Mouse (Mus musculus) intestine, embryonic 16.5 days (tissue): ENCODE measurements at regions not wholly inside any gene's neighbourhood (a gene's known extent, or its start where the extent isn't known, plus 50 kb on each side); places are given as distances from the start of the nearest gene placed in this dataset.

Experiments used
- ATAC-seq: fragments of 200-750 bp; cut with Nextera tagmentation; 2 replicates; pipeline ENCODE4 v1.8.0; 2017; ENCODE audit warnings: moderate TSS enrichment, moderate library complexity
- H3K27ac ChIP-seq: fragments of 300-500 bp; sonication (generic); 2 replicates; pipeline ENCODE4 v1.5.1; 2014; ENCODE audit warnings: mild to moderate bottlenecking, low read length
- H3K27me3 ChIP-seq: fragments of 300-500 bp; sonication (generic); replicated peaks from 2 replicates; pipeline ENCODE4 v1.6.1; 2014; ENCODE audit warnings: low read length, control low read depth, mixed read lengths; ENCODE audit not compliant: control insufficient read depth, insufficient read depth
- H3K36me3 ChIP-seq: fragments of 300-500 bp; sonication (generic); 2 replicates; pipeline ENCODE4 v1.6.1; 2014; ENCODE audit warnings: low read length, control low read depth; ENCODE audit not compliant: control insufficient read depth, insufficient read depth
- H3K4me1 ChIP-seq: fragments of 300-500 bp; sonication (generic); 2 replicates; pipeline ENCODE4 v1.6.1; 2014; ENCODE audit warnings: low read length, control low read depth, mixed read lengths; ENCODE audit not compliant: control insufficient read depth, insufficient read depth
- H3K4me2 ChIP-seq: fragments of 300-500 bp; sonication (generic); 2 replicates; pipeline ENCODE4 v1.6.1; 2014; ENCODE audit warnings: low read depth, low read length, control low read depth
- H3K4me3 ChIP-seq: fragments of 300-500 bp; sonication (generic); 2 replicates; pipeline ENCODE4 v1.5.1; 2014; ENCODE audit warnings: mild to moderate bottlenecking, low read length
- H3K9ac ChIP-seq: fragments of 300-500 bp; sonication (generic); 2 replicates; pipeline ENCODE4 v1.6.1; 2014; ENCODE audit warnings: low read depth, low read length
- H3K9me3 ChIP-seq: fragments of 300-500 bp; sonication (generic); 2 replicates; pipeline ENCODE4 v1.6.1; 2016; ENCODE audit warnings: low read length, control low read depth; ENCODE audit not compliant: control insufficient read depth
- WGBS: fragments of 180-500 bp; shearing (Covaris S2); extraction: QIAGEN DNeasy Blood & Tissue Kit; methylation state at CpG from one replicate; pipeline ENCODE4 v1.1.7; 2014; 5-methylcytosine and 5-hydroxymethylcytosine counted together

- no peak overlapping the region for H3K4me3 ChIP-seq
- H3K4me1 ChIP-seq: peaks cover 18% of the 10 kb centered on the region
- WGBS: 58% methylated on average over 2 of the region's 2 CpGs
- H3K4me2 ChIP-seq: no peak overlapping the region
- no peaks in the 10 kb centered on the region for H3K36me3 ChIP-seq
- peak overlapping the region; percentile 42 for H3K27ac ChIP-seq
- H3K27me3 ChIP-seq: no peaks in the 10 kb centered on the region
- ATAC-seq: peak; percentile 88
- H3K9me3 ChIP-seq: no peaks in the 10 kb centered on the region
- H3K9ac ChIP-seq: no peak overlapping the region
These were observed 54.4 kb upstream of the Calm2 start for GRCm38 (mm10) chr17:87501098-87501497.

GRCm38 (mm10) chr17:87501687-87502387 lies 55.1 kb upstream of the Calm2 start:
- no peak overlapping the region for H3K4me3 ChIP-seq
- H3K9me3 ChIP-seq: no peaks in the 10 kb centered on the region
- H3K27ac ChIP-seq: peak overlapping the region; percentile 42
- 22% methylated on average over 10 of the region's 10 CpGs for WGBS
- peaks cover 18% of the 10 kb centered on the region for H3K4me1 ChIP-seq
- no peak overlapping the region for H3K4me2 ChIP-seq
- no peaks in the 10 kb centered on the region for H3K36me3 ChIP-seq
- ATAC-seq: peak; percentile 74
- H3K9ac ChIP-seq: 0 out of 2 replicates have a peak overlapping the region, but pooled peaks have one; percentile 23
- no peaks in the 10 kb centered on the region for H3K27me3 ChIP-seq

GRCm38 (mm10) chr17:87502388-87503369 lies 55.9 kb upstream of the Calm2 start:
- H3K36me3 ChIP-seq: no peaks in the 10 kb centered on the region
- peak; percentile 30; the same call in 1 of the 2 replicates for ATAC-seq

GRCm38 (mm10) chr17:87503491-87503890 lies 56.8 kb upstream of the Calm2 start:
- H3K9ac ChIP-seq: no peak overlapping the region
- H3K27ac ChIP-seq: no peak overlapping the region
- H3K4me3 ChIP-seq: no peak overlapping the region
- H3K4me2 ChIP-seq: no peak overlapping the region
- no peaks in the 10 kb centered on the region for H3K9me3 ChIP-seq
- 85% methylated on average over 5 of the region's 5 CpGs for WGBS
- H3K36me3 ChIP-seq: no peaks in the 10 kb centered on the region
- no peak for ATAC-seq
- H3K27me3 ChIP-seq: no peaks in the 10 kb centered on the region
- peaks cover 21% of the 10 kb centered on the region for H3K4me1 ChIP-seq

More at GRCm38 (mm10) chr17:87502388-87503369, 55.9 kb upstream of the Calm2 start:
- Histone ChIP-seq H3K9me3 (no peaks in the 10 kb centered on the region), H3K9ac (0 out of 2 replicates have a peak overlapping the region, but pooled peaks have one; percentile 23), H3K27ac (peak overlapping the region; percentile 42), H3K4me2 (no peak overlapping the region), H3K4me3 (no peak overlapping the region), H3K4me1 (peaks cover 18% of the 10 kb centered on the region), H3K27me3 (no peaks in the 10 kb centered on the region)
- WGBS: 21% methylated on average over 13 of the region's 14 CpGs

- ATAC-seq: no peak
- no peaks in the 10 kb centered on the region for H3K27me3 ChIP-seq
- WGBS: 65% methylated on average over 5 of the region's 5 CpGs
These were observed 58.4 kb upstream of the Calm2 start for GRCm38 (mm10) chr17:87504960-87505681.

GRCm38 (mm10) chr17:87507848-87508247 lies 61.1 kb upstream of the Calm2 start:
- H3K4me1 ChIP-seq: peaks cover 15% of the 10 kb centered on the region
- no peak overlapping the region for H3K4me2 ChIP-seq
- peak overlapping the region; percentile 61; the same call in 1 of the 2 replicates for H3K27ac ChIP-seq
- WGBS: 61% methylated on average over 8 of the region's 8 CpGs
- no peak overlapping the region for H3K9ac ChIP-seq
- no peaks in the 10 kb centered on the region for H3K36me3 ChIP-seq
- no peak overlapping the region for H3K4me3 ChIP-seq
- no peak for ATAC-seq
- no peaks in the 10 kb centered on the region for H3K27me3 ChIP-seq
- H3K9me3 ChIP-seq: no peaks in the 10 kb centered on the region

More at GRCm38 (mm10) chr17:87504960-87505681, 58.4 kb upstream of the Calm2 start:
- no peak overlapping the region for H3K4me2 ChIP-seq
- H3K27ac ChIP-seq: no peak overlapping the region
- H3K4me3 ChIP-seq: no peak overlapping the region
- no peaks in the 10 kb centered on the region for H3K9me3 ChIP-seq
- peaks cover 23% of the 10 kb centered on the region for H3K4me1 ChIP-seq
- no peak overlapping the region for H3K9ac ChIP-seq
- no peaks in the 10 kb centered on the region for H3K36me3 ChIP-seq

- ATAC-seq: peak; percentile 79
- whole genome bisulfite sequencing: 66% methylated on average over 16 of the region's 16 CpGs
These were observed 62.0 kb upstream of the Calm2 start for GRCm38 (mm10) chr17:87508582-87509253.

GRCm38 (mm10) chr17:87512000-87512611 lies 65.4 kb upstream of the Calm2 start:
- Histone ChIP-seq H3K4me2 (no peak overlapping the region), H3K9me3 (no peaks in the 10 kb centered on the region), H3K27ac (no peak overlapping the region), H3K27me3 (no peaks in the 10 kb centered on the region), H3K36me3 (no peaks in the 10 kb centered on the region), H3K9ac (0 out of 2 replicates have a peak overlapping the region, but pooled peaks have one; percentile 23), H3K4me1 (peaks cover 47% of the 10 kb centered on the region), H3K4me3 (no peak overlapping the region)
- no peak for ATAC-seq
- WGBS: 63% methylated on average over 9 of the region's 9 CpGs

More at GRCm38 (mm10) chr17:87508582-87509253, 62.0 kb upstream of the Calm2 start:
- H3K27ac ChIP-seq: peak overlapping the region; percentile 61
- 0 out of 2 replicates have a peak overlapping the region, but pooled peaks have one; percentile 18 for H3K4me2 ChIP-seq
- peaks cover 24% of the 10 kb centered on the region for H3K4me1 ChIP-seq
- no peaks in the 10 kb centered on the region for H3K9me3 ChIP-seq
- H3K27me3 ChIP-seq: no peaks in the 10 kb centered on the region
- no peak overlapping the region for H3K4me3 ChIP-seq
- no peaks in the 10 kb centered on the region for H3K36me3 ChIP-seq
- no peak overlapping the region for H3K9ac ChIP-seq
